Mouse (Mus musculus): ENCODE results near the gene Mamdc4. TPM values are rescaled to one million over a fixed set of nuclear protein-coding genes. Genes with fewer than 3 reads are reported as not detected.

The Mamdc4 gene
- 1.6 TPM for polyA plus RNA-seq (2014; fragmentation: Illumina TruSeq; extraction: RNeasy Lipid Tissue Mini Kit (QIAGEN cat#74804); ENCODE audit: low read depth, low replicate concordance)

DNA sequence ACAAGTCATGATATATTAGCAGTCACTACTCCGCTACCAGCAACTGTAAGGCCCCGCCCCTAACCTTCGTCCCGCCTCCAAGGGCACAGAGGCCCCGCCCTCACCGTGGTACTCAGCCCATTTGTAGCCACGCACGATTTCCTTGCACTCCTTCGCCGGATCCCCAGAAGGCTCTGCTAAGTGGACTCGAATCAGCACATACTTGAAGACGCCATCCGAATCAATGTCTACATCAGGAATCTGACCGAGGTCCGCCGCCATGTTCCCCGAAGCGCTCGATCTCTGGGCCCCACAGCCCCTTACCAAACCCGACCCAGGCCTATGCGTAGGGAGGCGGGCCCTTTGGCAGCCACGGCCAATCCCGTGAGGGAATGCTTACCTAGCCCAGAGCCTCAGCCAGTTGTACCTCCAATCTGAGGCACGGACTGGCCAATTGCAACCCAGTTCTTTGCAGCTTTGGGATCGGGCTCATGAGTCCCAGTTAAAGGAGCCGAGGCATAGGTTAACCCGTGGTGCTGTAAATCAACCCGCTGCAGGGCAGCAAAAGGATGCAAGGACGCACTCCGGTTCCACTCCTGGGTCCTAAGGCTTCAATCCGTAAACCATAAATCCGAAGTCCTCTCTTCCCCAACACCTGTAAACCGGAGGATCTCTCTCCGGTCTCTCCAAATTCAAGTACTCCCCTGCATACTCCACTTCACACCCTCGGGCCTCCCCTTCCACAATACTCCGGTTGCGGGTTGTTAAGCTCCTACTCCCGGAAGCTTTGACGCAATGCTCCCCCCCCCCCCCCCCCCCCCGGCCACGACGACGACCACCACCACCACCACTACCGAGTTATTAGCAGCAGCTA lies at the start of gene Mamdc4, which contains the start of gene Phpt1:
TSS of gene Mamdc4 (minus strand) at position 267 of the 853 bp plus-strand sequence.
TSS of gene Phpt1 (minus strand) at position 646 of the 853 bp plus-strand sequence.

DNA sequence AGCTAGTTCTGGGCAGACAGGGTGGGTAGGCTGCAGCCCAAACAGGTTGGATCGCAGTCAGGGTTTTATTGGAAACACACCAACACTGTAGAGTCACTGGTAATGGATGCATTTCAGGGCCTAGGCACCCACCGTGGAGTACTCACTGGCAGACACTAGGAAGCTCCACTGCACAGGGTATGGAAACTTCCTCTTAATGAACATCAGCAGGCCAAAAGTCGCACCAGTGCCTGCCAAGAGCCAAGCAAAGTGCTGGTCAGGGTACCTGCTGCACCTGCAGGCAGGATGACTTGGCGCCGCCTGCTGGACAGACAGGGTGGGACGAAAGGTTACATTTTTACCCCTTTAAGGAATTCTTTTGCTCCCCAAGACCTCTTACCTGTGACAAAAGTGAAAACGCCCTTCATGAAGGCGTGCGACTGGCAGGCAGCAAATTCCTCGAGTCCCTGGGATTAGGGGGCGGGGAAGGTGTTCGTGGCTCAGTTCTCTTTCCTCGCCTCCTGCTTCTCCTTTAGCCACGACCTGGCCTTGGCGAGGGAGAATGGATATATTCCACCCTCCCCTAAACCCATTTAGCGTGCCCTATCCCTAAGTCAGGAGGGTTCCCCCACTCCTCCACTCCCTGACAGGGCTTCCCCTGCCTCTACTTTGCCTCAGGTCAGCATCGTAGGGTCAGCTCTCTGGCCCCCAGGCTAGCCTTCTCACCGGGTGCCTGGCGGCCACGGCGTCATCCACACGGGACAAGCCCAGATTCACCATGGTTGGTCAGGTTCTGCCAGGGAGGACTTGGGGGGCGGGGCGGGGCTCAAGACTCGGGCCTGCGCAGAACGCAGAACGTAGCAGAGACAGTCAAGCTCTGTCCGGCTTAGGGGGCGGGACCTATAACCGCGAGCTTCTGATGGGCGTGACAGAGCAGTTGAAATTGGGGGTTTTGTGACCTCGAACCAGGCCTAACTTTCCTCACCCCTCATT lies 46.9 kb upstream of the Mamdc4 start, which contains the start of gene Tmem141:
TSS of gene Tmem141 (minus strand) at position 777 of the 972 bp plus-strand sequence.

DNA sequence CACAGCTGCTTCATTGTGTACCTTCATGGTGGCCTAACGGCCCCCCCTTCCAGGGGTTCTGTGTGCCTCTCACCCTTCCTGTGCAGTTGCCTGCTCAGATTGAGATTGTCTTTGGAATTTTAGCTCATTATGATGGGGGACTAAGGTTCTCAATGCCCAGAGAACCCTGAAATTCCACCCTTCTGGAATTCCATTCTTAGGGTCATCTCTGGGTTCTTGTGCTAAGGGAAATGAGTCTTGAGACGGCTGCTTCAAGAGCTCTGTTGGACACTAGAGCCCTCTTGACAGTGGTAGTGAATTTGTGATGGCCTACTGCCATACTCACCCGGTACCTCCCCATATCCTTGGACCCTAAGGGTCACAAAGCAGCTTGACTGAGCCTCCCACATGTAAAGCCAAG lies 42.9 kb upstream of the Mamdc4 start, which contains the start of gene Ccdc183:
TSS of gene Ccdc183 (minus strand) at position 101 of the 400 bp plus-strand sequence.

DNA sequence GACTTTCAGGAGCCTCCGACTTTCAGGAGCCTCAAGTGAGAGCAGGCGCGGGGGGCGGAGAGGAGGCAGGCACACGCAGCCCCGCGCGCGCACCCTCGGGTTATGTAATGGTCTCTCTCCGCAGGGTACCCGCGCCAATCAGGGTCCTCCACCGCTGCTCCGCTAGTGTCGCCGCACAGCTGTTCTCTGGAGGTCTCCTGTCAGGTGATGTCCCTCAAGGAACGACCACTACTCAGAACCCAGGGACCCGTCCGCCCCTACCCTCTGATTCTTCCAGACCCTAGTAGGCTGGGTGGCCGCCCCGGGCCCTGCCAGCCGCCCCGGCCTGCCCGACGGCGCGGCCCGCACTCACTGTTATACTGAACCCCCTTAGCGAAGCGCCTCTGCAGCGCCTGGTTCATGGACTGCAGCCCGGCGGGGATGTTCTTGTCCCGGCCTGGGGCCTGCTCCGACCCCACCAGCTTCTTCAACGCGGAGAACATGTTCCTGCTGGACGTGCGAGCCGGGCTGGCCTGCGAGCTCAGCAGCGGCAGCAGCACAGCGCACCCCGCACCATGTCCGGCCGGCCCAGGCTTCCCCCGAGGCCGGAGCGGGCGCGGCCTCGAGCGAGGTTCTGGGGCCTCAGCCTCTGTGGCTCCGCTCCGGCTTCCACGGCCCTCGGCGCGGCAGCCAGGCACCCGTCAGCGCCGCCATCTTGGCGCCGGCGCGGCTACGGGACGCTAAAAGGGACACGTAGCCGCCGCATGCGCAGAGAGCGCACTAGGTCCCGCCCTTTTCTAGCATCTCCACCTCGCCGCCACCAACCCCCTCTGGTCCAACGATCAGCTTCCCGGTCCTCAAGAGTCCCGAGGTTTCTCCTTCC lies 33.3 kb upstream of the Mamdc4 start, which contains the start of gene Rabl6:
TSS of gene Rabl6 (minus strand) at position 761 of the 862 bp plus-strand sequence.

DNA sequence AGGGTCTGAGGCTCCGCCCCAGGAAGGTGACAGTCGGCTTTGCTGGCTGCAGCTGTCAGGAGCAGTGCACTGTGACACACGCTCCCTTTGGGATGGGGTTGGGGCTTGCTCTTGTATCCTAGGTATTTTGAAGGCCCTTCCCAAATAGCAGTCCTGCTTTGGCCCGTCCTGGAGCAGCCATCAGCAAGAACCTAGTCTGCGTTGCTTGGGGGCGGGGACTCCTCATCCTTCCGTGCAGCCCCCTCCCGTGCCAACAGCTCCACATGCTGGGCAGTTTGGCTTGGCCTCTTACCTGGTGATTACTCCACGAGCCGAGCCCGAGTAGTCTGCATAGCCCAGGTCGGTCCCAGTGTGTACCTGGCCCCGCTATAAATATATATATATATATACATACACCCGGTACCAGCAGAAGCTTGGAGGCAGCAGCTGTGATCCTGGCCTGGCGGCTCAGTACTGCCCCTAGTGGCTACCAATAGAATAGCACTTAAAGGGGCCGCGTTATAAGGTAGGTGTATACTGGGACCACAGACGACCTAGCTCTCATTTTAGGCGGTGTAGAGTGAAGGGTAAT lies 6.7 kb upstream of the Mamdc4 start, which contains the start of gene Ajm1:
TSS of gene Ajm1 (minus strand) at position 464 of the 571 bp plus-strand sequence.

DNA sequence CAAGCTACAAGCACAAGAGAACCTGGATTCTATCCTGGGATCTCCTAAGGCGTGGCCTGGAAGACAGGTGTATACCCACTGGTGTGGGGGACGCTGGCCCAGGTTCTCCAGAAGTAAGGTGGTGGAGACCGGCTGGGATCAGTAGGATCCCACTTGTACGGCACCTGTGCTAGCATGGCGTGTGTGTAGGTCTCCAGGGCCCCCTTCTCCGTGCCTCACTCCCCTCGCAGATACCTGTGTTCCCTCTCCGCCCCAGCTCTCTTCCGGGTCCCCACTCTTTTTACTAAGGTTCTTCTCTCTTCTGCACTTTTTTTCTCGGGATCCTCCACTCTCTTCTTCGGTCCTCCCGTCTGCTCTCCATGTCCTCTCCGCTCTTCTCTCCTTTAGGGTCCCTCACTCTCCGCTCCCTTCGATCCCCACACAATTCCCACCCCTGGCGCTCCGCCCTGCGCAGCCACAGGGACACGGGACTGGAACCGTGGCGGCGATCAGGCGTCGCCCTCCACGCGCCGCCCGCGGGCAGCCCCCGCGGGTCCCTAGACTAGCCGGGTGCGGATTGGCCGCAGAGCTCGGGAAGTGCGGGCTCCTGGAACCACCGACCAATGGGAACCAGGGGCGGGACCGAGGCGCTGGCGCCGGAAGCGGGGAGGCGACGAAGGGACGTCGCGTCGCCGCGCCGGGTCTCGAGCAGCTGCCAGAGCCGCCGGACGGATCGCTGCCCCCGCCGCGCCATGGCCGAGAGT lies 17.3 kb downstream of the Mamdc4 start, which contains the start of gene Edf1:
TSS of gene Edf1 (plus strand) at position 627 of the 743 bp plus-strand sequence.

DNA sequence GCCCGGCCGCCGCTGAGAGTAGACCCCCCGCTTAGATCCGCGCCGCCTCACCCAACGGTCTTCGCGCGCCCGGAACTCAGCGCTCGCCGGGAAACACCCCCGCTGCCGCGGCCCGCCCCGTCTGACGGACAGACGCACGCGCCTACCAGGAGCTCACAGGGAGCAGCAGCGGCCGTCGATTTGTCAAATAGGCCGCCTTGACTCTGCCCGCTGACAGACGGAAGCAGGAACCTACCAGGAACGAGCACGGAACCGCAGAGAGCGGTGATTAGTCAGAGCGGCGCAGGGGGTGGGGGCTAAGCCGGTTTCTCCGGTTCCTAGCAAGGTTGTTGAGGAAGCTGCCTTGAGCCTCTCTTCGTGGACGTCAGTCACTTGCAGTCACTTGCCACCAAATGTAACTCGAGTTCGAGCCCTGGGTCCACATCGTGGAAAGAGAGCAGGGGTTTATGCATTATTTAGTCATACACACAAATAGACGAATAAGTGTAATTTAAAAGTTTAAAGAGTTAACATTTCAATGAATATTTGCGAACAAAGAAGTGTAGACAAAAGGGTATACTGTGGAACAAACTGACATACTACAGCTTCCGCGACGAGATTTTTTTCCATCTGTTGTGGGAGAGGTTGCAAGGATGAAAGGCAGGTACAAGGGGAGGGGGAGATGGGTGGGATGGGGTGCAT lies 27.7 kb downstream of the Mamdc4 start, which contains the start of gene Traf2:
TSS of gene Traf2 (minus strand) at position 130 of the 681 bp plus-strand sequence.

Other genes with a start within 250 kb of the Mamdc4 start
- 23.9 TPM for gene Man1b1, start 242.5 kb downstream of the Mamdc4 start, polyA plus RNA-seq (2014; fragmentation: Illumina TruSeq; extraction: RNeasy Lipid Tissue Mini Kit (QIAGEN cat#74804); ENCODE audit: low read depth, low replicate concordance)
- 15.1 TPM for gene Dpp7, start 218.5 kb downstream of the Mamdc4 start, polyA plus RNA-seq (2014; fragmentation: Illumina TruSeq; extraction: RNeasy Lipid Tissue Mini Kit (QIAGEN cat#74804); ENCODE audit: low read depth, low replicate concordance)
- 0.41 TPM for gene Uap1l1, start 209.2 kb downstream of the Mamdc4 start, polyA plus RNA-seq (2014; fragmentation: Illumina TruSeq; extraction: RNeasy Lipid Tissue Mini Kit (QIAGEN cat#74804); ENCODE audit: low read depth, low replicate concordance)
- gene Sapcd2, start 202.5 kb downstream of the Mamdc4 start, polyA plus RNA-seq (2014; fragmentation: Illumina TruSeq; extraction: RNeasy Lipid Tissue Mini Kit (QIAGEN cat#74804); ENCODE audit: low read depth, low replicate concordance) = not detected
- gene Entpd2, start 179.0 kb downstream of the Mamdc4 start, polyA plus RNA-seq (2014; fragmentation: Illumina TruSeq; extraction: RNeasy Lipid Tissue Mini Kit (QIAGEN cat#74804); ENCODE audit: low read depth, low replicate concordance) = 1.6 TPM
- 16.0 TPM for gene Npdc1, start 175.5 kb downstream of the Mamdc4 start, polyA plus RNA-seq (2014; fragmentation: Illumina TruSeq; extraction: RNeasy Lipid Tissue Mini Kit (QIAGEN cat#74804); ENCODE audit: low read depth, low replicate concordance)
- not detected for gene Fut7, start 151.6 kb downstream of the Mamdc4 start, polyA plus RNA-seq (2014; fragmentation: Illumina TruSeq; extraction: RNeasy Lipid Tissue Mini Kit (QIAGEN cat#74804); ENCODE audit: low read depth, low replicate concordance)
- gene Abca2, start 146.1 kb downstream of the Mamdc4 start, polyA plus RNA-seq (2014; fragmentation: Illumina TruSeq; extraction: RNeasy Lipid Tissue Mini Kit (QIAGEN cat#74804); ENCODE audit: low read depth, low replicate concordance) = 1.9 TPM
- gene Clic3, start 118.0 kb downstream of the Mamdc4 start, polyA plus RNA-seq (2014; fragmentation: Illumina TruSeq; extraction: RNeasy Lipid Tissue Mini Kit (QIAGEN cat#74804); ENCODE audit: low read depth, low replicate concordance) = not detected
- gene Paxx, start 113.8 kb downstream of the Mamdc4 start, polyA plus RNA-seq (2014; fragmentation: Illumina TruSeq; extraction: RNeasy Lipid Tissue Mini Kit (QIAGEN cat#74804); ENCODE audit: low read depth, low replicate concordance) = 1.5 TPM
- not detected for gene Ptgds, start 104.8 kb downstream of the Mamdc4 start, polyA plus RNA-seq (2014; fragmentation: Illumina TruSeq; extraction: RNeasy Lipid Tissue Mini Kit (QIAGEN cat#74804); ENCODE audit: low read depth, low replicate concordance)
- not detected for gene Lcn12, start 80.9 kb downstream of the Mamdc4 start, polyA plus RNA-seq (2014; fragmentation: Illumina TruSeq; extraction: RNeasy Lipid Tissue Mini Kit (QIAGEN cat#74804); ENCODE audit: low read depth, low replicate concordance)
- 1.3 TPM for gene Fbxw5, start 74.1 kb downstream of the Mamdc4 start, polyA plus RNA-seq (2014; fragmentation: Illumina TruSeq; extraction: RNeasy Lipid Tissue Mini Kit (QIAGEN cat#74804); ENCODE audit: low read depth, low replicate concordance)
- gene C8g, start 73.1 kb downstream of the Mamdc4 start, polyA plus RNA-seq (2014; fragmentation: Illumina TruSeq; extraction: RNeasy Lipid Tissue Mini Kit (QIAGEN cat#74804); ENCODE audit: low read depth, low replicate concordance) = not detected
- 1.6 TPM for gene Traf2, start 27.9 kb downstream of the Mamdc4 start, polyA plus RNA-seq (2014; fragmentation: Illumina TruSeq; extraction: RNeasy Lipid Tissue Mini Kit (QIAGEN cat#74804); ENCODE audit: low read depth, low replicate concordance)
- gene Edf1, start 17.0 kb downstream of the Mamdc4 start, polyA plus RNA-seq (2014; fragmentation: Illumina TruSeq; extraction: RNeasy Lipid Tissue Mini Kit (QIAGEN cat#74804); ENCODE audit: low read depth, low replicate concordance) = 3.3 TPM
- gene Phpt1, start 379 bp upstream of the Mamdc4 start, polyA plus RNA-seq (2014; fragmentation: Illumina TruSeq; extraction: RNeasy Lipid Tissue Mini Kit (QIAGEN cat#74804); ENCODE audit: low read depth, low replicate concordance) = not detected
- not detected for gene Ajm1, start 6.9 kb upstream of the Mamdc4 start, polyA plus RNA-seq (2014; fragmentation: Illumina TruSeq; extraction: RNeasy Lipid Tissue Mini Kit (QIAGEN cat#74804); ENCODE audit: low read depth, low replicate concordance)
- 68.8 TPM for gene Rabl6, start 33.7 kb upstream of the Mamdc4 start, polyA plus RNA-seq (2014; fragmentation: Illumina TruSeq; extraction: RNeasy Lipid Tissue Mini Kit (QIAGEN cat#74804); ENCODE audit: low read depth, low replicate concordance)
- gene Ccdc183, start 42.8 kb upstream of the Mamdc4 start, polyA plus RNA-seq (2014; fragmentation: Illumina TruSeq; extraction: RNeasy Lipid Tissue Mini Kit (QIAGEN cat#74804); ENCODE audit: low read depth, low replicate concordance) = not detected
- 6.4 TPM for gene Tmem141, start 47.2 kb upstream of the Mamdc4 start, polyA plus RNA-seq (2014; fragmentation: Illumina TruSeq; extraction: RNeasy Lipid Tissue Mini Kit (QIAGEN cat#74804); ENCODE audit: low read depth, low replicate concordance)
- gene Fcna, start 53.2 kb upstream of the Mamdc4 start, polyA plus RNA-seq (2014; fragmentation: Illumina TruSeq; extraction: RNeasy Lipid Tissue Mini Kit (QIAGEN cat#74804); ENCODE audit: low read depth, low replicate concordance) = 1.3 TPM
- not detected for gene Lcn8, start 78.3 kb upstream of the Mamdc4 start, polyA plus RNA-seq (2014; fragmentation: Illumina TruSeq; extraction: RNeasy Lipid Tissue Mini Kit (QIAGEN cat#74804); ENCODE audit: low read depth, low replicate concordance)
- gene Lcn5, start 83.1 kb upstream of the Mamdc4 start, polyA plus RNA-seq (2014; fragmentation: Illumina TruSeq; extraction: RNeasy Lipid Tissue Mini Kit (QIAGEN cat#74804); ENCODE audit: low read depth, low replicate concordance) = 1.3 TPM
- not detected for gene Lcn6, start 101.9 kb upstream of the Mamdc4 start, polyA plus RNA-seq (2014; fragmentation: Illumina TruSeq; extraction: RNeasy Lipid Tissue Mini Kit (QIAGEN cat#74804); ENCODE audit: low read depth, low replicate concordance)
- gene Lcn10, start 107.9 kb upstream of the Mamdc4 start, polyA plus RNA-seq (2014; fragmentation: Illumina TruSeq; extraction: RNeasy Lipid Tissue Mini Kit (QIAGEN cat#74804); ENCODE audit: low read depth, low replicate concordance) = not detected
- 3.4 TPM for gene Obp2a, start 125.2 kb upstream of the Mamdc4 start, polyA plus RNA-seq (2014; fragmentation: Illumina TruSeq; extraction: RNeasy Lipid Tissue Mini Kit (QIAGEN cat#74804); ENCODE audit: low read depth, low replicate concordance)
- 15.5 TPM for gene Bmyc, start 131.9 kb upstream of the Mamdc4 start, polyA plus RNA-seq (2014; fragmentation: Illumina TruSeq; extraction: RNeasy Lipid Tissue Mini Kit (QIAGEN cat#74804); ENCODE audit: low read depth, low replicate concordance)
- gene Obp2b, start 162.2 kb upstream of the Mamdc4 start, polyA plus RNA-seq (2014; fragmentation: Illumina TruSeq; extraction: RNeasy Lipid Tissue Mini Kit (QIAGEN cat#74804); ENCODE audit: low read depth, low replicate concordance) = not detected
- gene Lcn3, start 190.7 kb upstream of the Mamdc4 start, polyA plus RNA-seq (2014; fragmentation: Illumina TruSeq; extraction: RNeasy Lipid Tissue Mini Kit (QIAGEN cat#74804); ENCODE audit: low read depth, low replicate concordance) = not detected
- gene Lcn11, start 202.2 kb upstream of the Mamdc4 start, polyA plus RNA-seq (2014; fragmentation: Illumina TruSeq; extraction: RNeasy Lipid Tissue Mini Kit (QIAGEN cat#74804); ENCODE audit: low read depth, low replicate concordance) = not detected
- not detected for gene Gm13539, start 207.4 kb upstream of the Mamdc4 start, polyA plus RNA-seq (2014; fragmentation: Illumina TruSeq; extraction: RNeasy Lipid Tissue Mini Kit (QIAGEN cat#74804); ENCODE audit: low read depth, low replicate concordance)
- not detected for gene Glt6d1, start 241.0 kb upstream of the Mamdc4 start, polyA plus RNA-seq (2014; fragmentation: Illumina TruSeq; extraction: RNeasy Lipid Tissue Mini Kit (QIAGEN cat#74804); ENCODE audit: low read depth, low replicate concordance)
- gene Lcn9, start 248.3 kb upstream of the Mamdc4 start, polyA plus RNA-seq (2014; fragmentation: Illumina TruSeq; extraction: RNeasy Lipid Tissue Mini Kit (QIAGEN cat#74804); ENCODE audit: low read depth, low replicate concordance) = not detected